Mouse (Mus musculus) 416B (cell line): ENCODE measurements around the gene Prkag2.

Experiments used
- DNase-seq: peaks from one replicate; pipeline ENCODE4 v3.0.0; 2011; ENCODE audit warnings: low read depth

The Prkag2 gene

DNA sequence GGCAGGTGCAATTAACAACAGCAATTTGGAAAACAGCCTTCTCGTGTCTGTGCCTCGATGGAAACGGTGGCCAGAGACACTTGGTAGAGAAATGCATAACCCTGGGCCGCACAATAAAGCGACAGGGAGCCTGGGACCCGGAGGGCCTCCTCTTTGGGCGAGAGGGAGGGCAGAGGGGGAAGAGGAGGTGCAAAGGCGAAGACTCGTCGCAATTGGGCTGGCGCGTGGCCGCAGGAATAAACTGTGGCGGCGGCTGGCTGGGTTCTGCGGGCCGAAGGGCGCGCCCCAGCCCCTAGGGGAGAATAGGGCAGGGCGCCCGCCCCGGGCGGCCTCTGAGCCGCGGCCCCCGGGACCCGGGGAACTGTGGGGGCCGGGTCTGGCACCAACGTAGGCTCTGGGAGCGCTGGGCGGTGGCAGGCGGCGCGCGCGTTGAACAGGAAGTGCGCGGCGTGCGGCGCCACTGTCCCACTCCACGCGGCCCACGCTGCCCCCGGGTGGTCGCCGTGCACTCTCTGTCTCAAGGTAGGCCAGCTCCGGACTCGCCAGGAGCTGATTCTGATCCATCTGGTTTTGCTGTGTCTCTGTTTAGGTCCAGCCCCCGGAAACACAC, at the start of gene Prkag2:
Gene Prkag2 (minus strand): TSS at position 127 of the 610 bp plus-strand sequence.
- DNase-seq: peak; percentile 41

- DNase-seq: no peak
Observed at GRCm38 (mm10) chr5:25149331-25149965, 49.0 kb upstream of the Prkag2 start.

DNA sequence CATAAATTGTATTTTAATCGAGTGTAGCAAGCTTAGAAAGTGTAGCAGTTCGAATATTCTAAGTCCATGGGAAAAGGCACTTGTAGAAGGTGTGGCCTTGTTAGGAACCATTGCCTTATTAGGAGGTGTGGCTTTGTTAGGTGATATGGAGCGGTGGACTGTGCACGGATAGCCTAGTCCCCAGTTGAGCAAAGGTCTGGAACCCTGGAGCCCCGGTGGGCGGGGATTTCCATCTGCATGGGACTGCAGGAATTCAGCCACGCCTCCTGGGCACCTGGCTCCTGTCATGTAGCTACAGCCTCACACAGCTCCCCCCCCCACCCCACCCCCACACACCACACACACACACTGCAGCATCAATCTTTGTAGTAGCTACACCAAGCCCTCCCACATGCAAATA, 46.3 kb upstream of the Prkag2 start:
- DNase-seq: no peak

DNA sequence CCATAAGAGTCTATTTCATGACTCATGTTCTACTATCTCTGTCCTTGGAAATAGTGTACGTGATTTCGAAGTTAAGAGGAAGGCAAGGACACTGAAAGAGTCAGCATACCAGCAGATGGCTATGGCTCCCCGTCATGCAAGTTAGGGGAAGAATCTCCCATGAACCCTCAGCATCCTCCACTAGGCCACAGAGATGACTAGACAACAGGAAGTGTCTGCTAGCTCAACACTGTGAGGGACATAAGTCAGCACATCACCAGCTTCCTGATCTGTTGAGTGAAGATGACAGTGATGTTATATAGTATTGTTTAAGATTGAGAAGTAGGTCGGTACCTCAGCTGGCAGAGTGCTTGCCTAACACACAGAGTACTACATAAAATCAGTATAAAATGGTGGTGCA, 27.4 kb upstream of the Prkag2 start:
- DNase-seq: no peak

- no peak for DNase-seq
Observed at GRCm38 (mm10) chr5:25125884-25126560, 25.6 kb upstream of the Prkag2 start.

DNA sequence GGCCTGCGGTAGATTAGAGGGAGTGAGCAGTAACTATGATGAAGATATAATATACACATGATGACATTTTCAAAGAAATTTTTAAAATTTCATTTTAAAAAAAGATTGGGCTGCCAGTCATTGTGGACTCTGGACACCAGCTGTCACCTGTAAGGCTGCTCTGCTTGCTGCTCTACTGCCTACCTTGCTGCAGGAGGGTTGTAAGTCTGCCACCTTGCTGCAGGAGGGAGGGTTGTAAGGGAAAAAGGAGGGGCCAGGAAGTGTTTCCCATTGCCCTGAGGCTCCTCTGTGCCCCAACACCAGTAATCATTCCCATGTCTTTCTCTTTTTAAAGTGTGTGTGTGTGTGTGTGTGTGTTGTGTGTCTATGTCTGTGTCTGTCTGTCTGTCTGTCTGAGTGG, 22.1 kb upstream of the Prkag2 start:
- DNase-seq: no peak

DNA sequence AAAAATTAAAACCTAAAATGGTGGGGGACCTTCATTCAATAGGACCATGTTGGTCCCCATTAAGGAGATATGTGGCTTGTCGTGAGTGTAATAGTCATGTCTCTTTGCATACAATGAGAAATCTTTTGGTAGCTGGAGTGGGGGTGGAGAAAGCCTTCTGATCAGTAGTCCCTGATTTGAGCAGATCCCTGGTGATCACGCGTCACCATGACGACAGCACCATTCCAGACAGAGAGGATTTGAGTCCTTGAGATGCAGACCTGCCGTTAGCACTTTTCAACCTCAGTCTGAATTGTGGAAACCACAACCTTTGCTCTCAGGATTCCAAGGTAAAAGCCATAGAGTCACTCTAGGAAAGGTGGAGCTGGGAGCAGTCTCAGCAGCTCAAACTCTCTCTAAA, 18.7 kb upstream of the Prkag2 start:
- DNase-seq: no peak

DNA sequence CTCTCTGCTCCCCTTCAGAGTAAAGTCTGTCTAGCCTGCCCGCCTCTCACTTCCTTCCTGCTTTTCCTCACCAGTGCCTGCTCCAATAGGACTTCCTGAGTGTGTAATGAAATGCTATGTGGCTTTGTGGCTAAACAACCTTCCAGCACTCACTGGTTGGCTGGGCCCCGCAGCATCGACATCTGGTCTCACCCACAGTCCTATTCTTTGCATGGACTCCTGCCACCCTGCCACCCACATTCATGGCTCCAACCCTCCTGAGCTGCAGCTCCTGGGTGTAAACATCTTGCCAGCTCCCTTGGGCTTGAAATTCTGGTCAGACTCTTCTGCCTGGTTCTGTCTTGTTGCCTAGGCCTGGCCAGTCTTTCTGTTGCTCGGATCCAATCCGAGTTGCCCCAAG, 15.6 kb upstream of the Prkag2 start:
- peak; percentile 9 for DNase-seq

DNA sequence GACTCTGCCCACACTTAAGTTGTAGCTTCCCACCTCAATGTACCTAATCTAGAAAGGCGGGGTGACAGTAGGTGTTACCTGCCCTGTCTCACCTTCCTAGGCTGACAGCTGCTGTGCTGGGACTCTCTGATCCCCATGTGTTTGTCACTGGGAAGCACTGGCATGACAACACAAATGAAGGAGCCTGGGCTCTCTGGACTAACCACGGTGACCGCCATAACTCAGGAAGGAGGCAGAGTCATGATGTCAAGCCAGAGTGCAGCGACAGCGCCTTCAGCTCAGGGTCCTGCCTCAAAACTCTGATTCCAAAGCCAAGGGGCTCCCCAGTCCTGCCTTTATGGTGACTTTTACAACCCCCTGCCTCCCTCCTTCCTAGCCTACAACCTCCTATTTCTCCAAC, 14.8 kb upstream of the Prkag2 start:
- DNase-seq: no peak

DNA sequence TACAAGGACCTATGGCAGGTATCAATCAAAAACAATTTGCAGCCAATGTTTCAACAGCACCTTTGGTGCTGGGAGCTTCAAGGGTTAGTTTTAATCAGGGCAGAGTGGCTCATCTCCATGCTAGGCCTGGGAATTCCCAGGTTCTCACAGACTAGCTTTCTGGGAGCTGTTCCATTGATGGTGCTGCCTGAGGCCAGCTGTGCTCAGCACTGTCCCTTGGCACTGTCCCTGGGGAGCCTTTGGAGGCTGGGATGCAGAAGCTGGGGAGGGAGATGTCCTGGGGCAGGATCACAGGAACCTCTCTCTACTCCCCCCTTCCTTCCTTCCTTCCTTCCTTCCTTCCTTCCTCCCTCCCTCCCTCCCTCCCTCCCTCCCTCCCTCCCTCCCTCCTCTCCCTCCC, 13.7 kb upstream of the Prkag2 start:
- DNase-seq: no peak

DNA sequence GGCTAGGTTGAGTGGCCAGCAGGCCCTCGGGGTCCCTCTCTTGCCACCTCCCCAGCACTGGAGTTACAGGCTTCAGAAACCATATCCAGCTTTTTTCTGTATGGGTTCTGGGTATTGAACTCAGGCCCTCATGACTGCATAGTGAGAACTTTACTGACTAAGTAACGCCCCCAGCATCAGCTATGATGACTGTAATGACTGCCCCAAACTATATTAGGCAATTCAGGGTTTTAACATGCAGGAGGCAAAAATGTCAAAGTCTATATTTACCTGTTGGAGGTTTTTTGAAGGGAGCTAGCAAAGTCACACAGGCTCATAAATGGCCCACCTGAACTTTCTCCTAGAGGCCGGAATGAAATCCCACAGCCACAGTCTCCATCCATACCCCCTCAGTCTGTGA, 9.9 kb upstream of the Prkag2 start:
- no peak for DNase-seq

- DNase-seq: no peak
Observed at GRCm38 (mm10) chr5:25105748-25106147, 5.3 kb upstream of the Prkag2 start.

GRCm38 (mm10) chr5:25101126-25101523, 683 bp upstream of the Prkag2 start:
- peak; percentile 89 for DNase-seq

DNA sequence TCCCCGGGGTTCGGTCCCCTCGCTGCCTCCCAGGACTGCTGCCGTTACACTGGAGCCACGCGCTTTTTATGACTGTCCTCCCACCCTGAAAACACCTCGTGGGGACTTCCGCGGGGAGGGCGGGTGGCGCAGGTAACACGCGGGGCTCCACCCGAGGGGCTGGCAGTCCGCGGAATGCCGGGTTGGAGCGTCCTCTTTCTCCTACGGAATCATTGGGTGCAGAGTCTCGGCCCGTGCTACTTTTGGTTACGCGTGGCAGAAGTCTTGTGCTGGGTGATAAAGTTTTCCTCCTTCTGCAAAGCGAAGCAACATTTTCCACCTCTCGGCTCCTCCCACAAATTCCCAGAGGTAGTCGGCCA, 306 bp downstream of the Prkag2 start:
- no peak for DNase-seq

GRCm38 (mm10) chr5:25099367-25100156, 880 bp downstream of the Prkag2 start:
- DNase-seq: no peak

GRCm38 (mm10) chr5:25097891-25098290, 2.6 kb downstream of the Prkag2 start:
- DNase-seq: no peak

GRCm38 (mm10) chr5:25096431-25096830, 4.0 kb downstream of the Prkag2 start:
- DNase-seq: no peak

DNA sequence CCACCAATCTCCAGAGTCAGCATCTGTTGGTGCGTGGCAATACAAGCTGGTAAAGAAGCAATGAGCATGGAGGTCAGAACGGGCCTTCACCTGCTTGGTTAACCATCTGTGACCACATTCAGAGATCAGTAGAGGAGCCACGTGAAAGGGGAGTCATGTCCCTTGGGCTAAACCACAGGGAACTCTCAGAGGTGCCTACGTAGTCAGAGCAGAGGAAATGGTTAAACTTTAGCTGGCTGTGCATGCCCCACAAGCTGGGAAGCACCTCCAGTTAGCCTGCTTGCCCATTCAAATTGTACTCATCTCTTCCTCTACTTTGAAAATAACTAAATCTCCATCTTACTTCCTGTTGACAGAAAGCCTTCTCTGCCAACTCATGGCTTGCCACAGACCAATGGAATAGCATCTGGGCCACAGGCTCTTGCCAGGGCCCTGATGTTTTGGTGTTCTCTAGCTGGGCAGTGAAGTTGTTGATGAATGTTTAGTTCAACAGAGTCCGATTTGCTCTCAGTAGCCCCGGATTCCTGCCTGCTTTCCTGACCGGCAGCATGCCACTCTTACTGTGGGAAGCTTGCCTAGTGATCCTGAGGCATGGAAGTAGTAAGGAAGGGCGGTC, 7.7 kb downstream of the Prkag2 start:
- no peak for DNase-seq

DNA sequence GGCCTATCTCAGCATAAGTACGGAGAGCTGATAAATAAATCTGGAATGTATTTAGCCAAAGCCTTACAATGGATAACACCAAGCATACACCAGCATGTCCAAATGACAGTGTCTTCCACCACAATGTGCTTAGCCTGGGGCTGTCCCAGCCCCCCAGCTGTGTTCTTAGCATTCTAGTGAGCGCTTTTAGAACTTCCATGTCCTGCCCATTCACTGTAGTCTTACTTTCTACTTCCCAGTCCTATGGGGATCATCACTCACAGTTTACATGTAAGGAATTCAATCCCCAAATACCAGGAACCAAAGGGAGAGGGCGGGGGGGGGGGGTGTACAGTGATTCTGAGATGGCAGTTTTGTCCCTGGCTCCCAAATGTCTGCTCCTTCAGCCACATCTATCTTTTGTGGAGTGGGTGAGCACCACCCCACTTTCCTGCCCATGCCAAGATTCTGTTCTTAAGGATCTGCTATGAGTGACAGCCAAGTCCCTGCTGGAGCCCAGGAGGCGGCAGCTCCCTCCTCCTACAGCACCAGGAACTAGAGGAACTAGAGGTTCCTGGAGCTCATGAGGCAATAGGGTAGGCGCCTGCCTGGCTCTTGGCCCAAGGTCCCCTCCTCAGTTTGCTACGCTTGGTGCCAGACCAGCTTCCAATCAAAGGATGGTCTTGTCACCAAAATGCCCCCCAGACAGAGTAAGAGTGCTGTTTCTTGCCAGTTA, 11.0 kb downstream of the Prkag2 start:
- DNase-seq: no peak

DNA sequence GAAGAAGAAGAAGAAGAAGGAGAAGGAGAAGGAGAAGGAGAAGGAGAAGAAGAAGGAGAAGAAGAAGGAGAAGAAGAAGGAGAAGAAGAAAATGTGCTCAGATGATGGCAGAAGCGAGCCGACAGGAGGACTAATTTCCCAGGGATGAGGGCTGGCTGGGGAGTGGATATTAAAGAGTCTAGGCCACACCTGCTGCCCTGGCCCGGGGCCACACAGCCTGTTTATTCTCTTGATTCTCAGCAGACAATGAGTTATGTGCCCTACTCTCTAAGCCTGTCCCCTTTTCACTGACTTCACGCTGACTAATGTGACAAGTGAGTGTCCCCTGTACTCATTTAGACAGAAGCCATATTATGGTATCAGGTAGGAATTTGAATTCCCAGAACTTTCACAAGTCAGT, 11.8 kb downstream of the Prkag2 start:
- no peak for DNase-seq

DNA sequence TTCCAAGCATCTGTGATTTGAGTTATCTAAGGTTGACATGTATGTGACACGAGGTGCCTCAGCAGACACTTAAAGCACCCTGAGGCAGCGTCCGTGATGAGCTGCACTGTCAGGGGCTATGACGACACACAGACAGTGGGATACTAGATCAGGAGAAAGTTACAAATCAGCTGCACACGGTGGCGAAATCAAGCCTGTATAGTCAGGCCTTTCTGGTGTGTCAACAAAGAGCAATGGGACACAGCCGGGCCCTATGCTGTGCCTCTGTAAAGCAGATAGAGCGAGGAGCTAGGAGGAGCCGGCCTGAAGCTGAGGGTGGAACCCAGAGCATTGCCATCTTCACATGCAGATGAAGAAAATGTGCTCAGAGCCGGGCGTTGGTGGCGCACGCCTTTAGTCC, 12.3 kb downstream of the Prkag2 start:
- no peak for DNase-seq

- no peak for DNase-seq
Observed at GRCm38 (mm10) chr5:25087064-25087463, 13.4 kb downstream of the Prkag2 start.
